Mouse (Mus musculus): ENCODE measurements around the gene Slc38a3.

DNA sequence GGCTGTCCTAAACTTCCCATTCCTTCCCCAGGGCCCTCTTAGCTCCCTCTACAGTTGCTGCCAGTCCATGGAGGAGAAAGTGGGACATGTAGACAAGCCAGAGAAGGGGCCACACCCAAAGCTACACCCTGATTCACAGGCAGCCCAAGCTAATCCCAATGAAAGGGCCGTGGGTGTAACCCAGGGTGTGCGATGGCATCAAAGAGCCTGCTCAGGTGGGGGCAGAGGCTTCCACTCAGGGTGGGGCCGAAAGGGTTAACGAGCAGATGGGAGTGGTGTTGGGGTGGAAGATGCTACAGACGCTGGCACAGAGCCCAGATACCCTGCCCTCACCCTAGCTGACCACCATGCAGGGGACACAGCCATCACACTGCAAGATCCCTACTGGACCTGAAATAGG is 23.5 kb upstream of the Slc38a3 start:
- TF ChIP-seq POLR2A (IDR thresholded peaks at IDR 0.05; ENCODE audit: insufficient read depth, low read depth, low read length) (no peak), CTCF (IDR thresholded peaks at IDR 0.05; ENCODE audit: insufficient read depth, low read depth, low read length) (no peak)
